Mouse (Mus musculus) sigmoid colon, adult 10 weeks (tissue): ENCODE measurements around the gene Thbs2. TPM values are rescaled to one million over a fixed set of nuclear protein-coding genes. Genes with fewer than 3 reads are reported as not detected.

Source experiments
- polyA plus RNA-seq: library from polyadenylated mRNA; stranded (reverse); fragments of 350-450 nt; fragmentation: Illumina TruSeq; extraction: RNeasy Lipid Tissue Mini Kit (QIAGEN cat#74804); gene quantifications from one replicate; pipeline ENCODE4 v1.2.3, GENCODE M21; 2014; ENCODE audit warnings: low read depth, low replicate concordance

The Thbs2 gene
- 9.4 TPM for polyA plus RNA-seq

DNA sequence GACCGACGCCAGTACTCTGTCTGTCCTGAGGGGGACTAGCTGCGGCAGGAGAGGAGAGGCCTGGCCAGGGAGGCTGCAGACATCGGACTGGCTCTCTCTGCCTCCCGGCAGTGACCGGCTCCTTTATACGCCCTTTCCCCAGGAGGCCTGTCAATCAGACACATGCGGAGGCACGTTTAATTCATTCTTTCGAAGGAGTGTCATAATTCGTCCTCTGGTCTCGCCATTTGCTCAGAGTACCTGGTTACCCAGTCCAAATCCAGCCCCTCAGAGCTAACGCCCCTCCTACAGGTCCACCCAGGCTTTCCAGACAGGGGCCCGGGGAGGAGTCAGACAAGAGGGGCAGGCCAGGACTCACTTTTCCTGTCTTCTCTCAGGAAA is at the start of gene Thbs2:
Gene Thbs2, minus strand, starts transcription at position 242 of the 381 bp plus-strand sequence.

Other genes starting within 250 kb of the Thbs2 start
- 2.8 TPM for gene Wdr27, start 248.9 kb upstream of the Thbs2 start, polyA plus RNA-seq
- 148 TPM for gene 1600012H06Rik, start 248.9 kb upstream of the Thbs2 start, polyA plus RNA-seq